ENCODE assay signal across 8 mouse cellular contexts in genomic region chr19:46369204-46369603, GRCm38 (mm10). TPM values are rescaled to one million over a fixed set of nuclear protein-coding genes. Genes with fewer than 3 reads are reported as not detected.
DNase-seq lines count a peak whose midpoint lies in the region; ATAC-seq and TF ChIP-seq lines count a peak whose summit lies in the region.

No protein-coding gene starts in this region.

- DNase-seq in forebrain, embryonic 14.5 days (ENCODE audit: low spot score): peak; percentile 46
- DNase-seq in ES-CJ7 (ENCODE audit: low read depth, low spot score): peak; percentile 30
- peak; percentile 59 for DNase-seq in cerebellum, adult 8-10 months
- peak; percentile 80 for DNase-seq in heart, adult 18-20 months
- peak; percentile 74 for DNase-seq in lung, embryonic 14.5 days
- DNase-seq in right cerebral cortex, postnatal 36 days (ENCODE audit: low spot score in 2 of 2): peak; percentile 47 to 54

- H3K4me1 ChIP-seq in forebrain, embryonic 14.5 days (ENCODE audit: control insufficient read depth, insufficient read depth, low read length): no peaks in the 10 kb centered on the region
- H3K4me1 ChIP-seq in forebrain, embryonic 15.5 days: peaks cover under 1% of the 10 kb centered on the region; the same call in 1 of the 2 replicates
- H3K4me1 ChIP-seq in kidney, embryonic 14.5 days (ENCODE audit: control insufficient read depth, insufficient read depth, low read length): no peaks in the 10 kb centered on the region
- no peaks in the 10 kb centered on the region for H3K4me1 ChIP-seq in lung, embryonic 14.5 days (ENCODE audit: insufficient read depth)

- H3K9me3 ChIP-seq in forebrain, embryonic 14.5 days (replicated peaks; ENCODE audit: control insufficient read depth, low read length): no peaks in the 10 kb centered on the region
- no peaks in the 10 kb centered on the region for H3K9me3 ChIP-seq in forebrain, embryonic 15.5 days
- no peaks in the 10 kb centered on the region for H3K9me3 ChIP-seq in kidney, embryonic 14.5 days (ENCODE audit: control insufficient read depth, low read length)
- no peaks in the 10 kb centered on the region for H3K9me3 ChIP-seq in lung, embryonic 14.5 days (ENCODE audit: low read depth, low read length)

- no peaks in the 10 kb centered on the region; the same call in 1 of the 2 replicates for H3K36me3 ChIP-seq in forebrain, embryonic 14.5 days (ENCODE audit: control insufficient read depth, insufficient read depth, low read length)
- H3K36me3 ChIP-seq in forebrain, embryonic 15.5 days: no peaks in the 10 kb centered on the region
- H3K36me3 ChIP-seq in kidney, embryonic 14.5 days (ENCODE audit: control insufficient read depth, insufficient read depth, low read length): no peaks in the 10 kb centered on the region
- no peaks in the 10 kb centered on the region for H3K36me3 ChIP-seq in lung, embryonic 14.5 days (ENCODE audit: insufficient read depth)

- H3K27me3 ChIP-seq in forebrain, embryonic 14.5 days (replicated peaks; ENCODE audit: control insufficient read depth, insufficient read depth, low read length): no peaks in the 10 kb centered on the region
- H3K27me3 ChIP-seq in forebrain, embryonic 15.5 days: no peaks in the 10 kb centered on the region
- H3K27me3 ChIP-seq in kidney, embryonic 14.5 days (ENCODE audit: control insufficient read depth, insufficient read depth, low read length): no peaks in the 10 kb centered on the region
- H3K27me3 ChIP-seq in lung, embryonic 14.5 days (ENCODE audit: insufficient read depth, low read length): no peaks in the 10 kb centered on the region

- no peak overlapping the region for H3K27ac ChIP-seq in forebrain, embryonic 14.5 days (ENCODE audit: low read depth, low read length)
- H3K27ac ChIP-seq in forebrain, embryonic 15.5 days (replicated peaks): no peak overlapping the region
- no peak overlapping the region for H3K27ac ChIP-seq in kidney, embryonic 14.5 days (ENCODE audit: low read depth, low read length)
- H3K27ac ChIP-seq in lung, embryonic 14.5 days (ENCODE audit: low read depth): no peak overlapping the region

- 36% methylated on average over 4 of the region's 4 CpGs for WGBS in forebrain, embryonic 14.5 days
- WGBS in forebrain, embryonic 15.5 days: 30% methylated on average over 4 of the region's 4 CpGs
- WGBS in kidney, embryonic 14.5 days: 8% methylated on average over 4 of the region's 4 CpGs
- 24% methylated on average over 4 of the region's 4 CpGs for WGBS in lung, embryonic 14.5 days

- H3K4me2 ChIP-seq in forebrain, embryonic 14.5 days (ENCODE audit: low read length): no peak overlapping the region
- no peak overlapping the region for H3K4me2 ChIP-seq in forebrain, embryonic 15.5 days (replicated peaks)
- H3K4me2 ChIP-seq in kidney, embryonic 14.5 days (replicated peaks; ENCODE audit: low read depth, low read length): no peak overlapping the region
- H3K4me2 ChIP-seq in lung, embryonic 14.5 days: no peak overlapping the region

- H3K9ac ChIP-seq in forebrain, embryonic 14.5 days (ENCODE audit: low read length): no peak overlapping the region
- no peak overlapping the region for H3K9ac ChIP-seq in forebrain, embryonic 15.5 days (replicated peaks)
- no peak overlapping the region for H3K9ac ChIP-seq in kidney, embryonic 14.5 days (ENCODE audit: low read depth, low read length)
- H3K9ac ChIP-seq in lung, embryonic 14.5 days: no peak overlapping the region

- H3K4me3 ChIP-seq in forebrain, embryonic 14.5 days (ENCODE audit: low read depth, low read length): no peak overlapping the region
- H3K4me3 ChIP-seq in forebrain, embryonic 15.5 days: no peak overlapping the region
- no peak overlapping the region for H3K4me3 ChIP-seq in kidney, embryonic 14.5 days (ENCODE audit: low read length)
- H3K4me3 ChIP-seq in lung, embryonic 14.5 days (ENCODE audit: low read depth, low read length): no peak overlapping the region

- TF ChIP-seq CTCF in lung, embryonic 14.5 days (IDR thresholded peaks at IDR 0.05; ENCODE audit: low read depth): peak; percentile 65

- ATAC-seq in forebrain, embryonic 14.5 days: no peak
- no peak for ATAC-seq in forebrain, embryonic 15.5 days (replicated peaks)
- peak; percentile 80; the same call in 1 of the 2 replicates for ATAC-seq in kidney, embryonic 14.5 days (ENCODE audit: low FRiP score, low TSS enrichment)
- no peak for ATAC-seq in lung, embryonic 14.5 days (ENCODE audit: insufficient read depth)

RNA-seq across cellular contexts. Expression of gene 2310034G01Rik, which starts 19.1 kb away (rescaled TPM):
- polyA plus RNA-seq in forebrain, embryonic 14.5 days (2014; fragmentation: Nextera tagmentation; extraction: Ambion mirVana): 1.8 and 2.2 TPM in 2 replicates
- 2.5 and 2.6 TPM in 2 replicates for polyA plus RNA-seq in forebrain, embryonic 15.5 days (2015; fragmentation: Nextera tagmentation; extraction: Ambion mirVana)
- total RNA-seq in heart, adult 18-20 months (2021): under 1 TPM; 0.69 TPM
- polyA plus RNA-seq in kidney, embryonic 14.5 days (2014; fragmentation: Nextera tagmentation; extraction: Ambion mirVana): 2.7 and 3.5 TPM in 2 replicates
- polyA plus RNA-seq in lung, embryonic 14.5 days (2014; fragmentation: Nextera tagmentation; extraction: Ambion mirVana): 1.1 and 1.3 TPM in 2 replicates

RNA-seq across cellular contexts. Expression of gene Actr1a, which starts 26.3 kb away (rescaled TPM):
- 402 and 428 TPM in 2 replicates for polyA plus RNA-seq in forebrain, embryonic 14.5 days (2014; fragmentation: Nextera tagmentation; extraction: Ambion mirVana)
- 374 and 380 TPM in 2 replicates for polyA plus RNA-seq in forebrain, embryonic 15.5 days (2015; fragmentation: Nextera tagmentation; extraction: Ambion mirVana)
- 10 to 100 TPM; 86.6 to 89.7 TPM for total RNA-seq in heart, adult 18-20 months (2021)
- 78.5 and 134 TPM in 2 replicates for polyA plus RNA-seq in kidney, embryonic 14.5 days (2014; fragmentation: Nextera tagmentation; extraction: Ambion mirVana)
- polyA plus RNA-seq in lung, embryonic 14.5 days (2014; fragmentation: Nextera tagmentation; extraction: Ambion mirVana): 148 and 149 TPM in 2 replicates

RNA-seq across cellular contexts. Expression of gene Sufu, which starts 27.5 kb away (rescaled TPM):
- 21.8 and 27.8 TPM in 2 replicates for polyA plus RNA-seq in forebrain, embryonic 14.5 days (2014; fragmentation: Nextera tagmentation; extraction: Ambion mirVana)
- polyA plus RNA-seq in forebrain, embryonic 15.5 days (2015; fragmentation: Nextera tagmentation; extraction: Ambion mirVana): 28.9 and 30.5 TPM in 2 replicates
- total RNA-seq in heart, adult 18-20 months (2021): 10 to 100 TPM; 10.1 to 11.6 TPM
- polyA plus RNA-seq in kidney, embryonic 14.5 days (2014; fragmentation: Nextera tagmentation; extraction: Ambion mirVana): 28.1 and 48.8 TPM in 2 replicates
- 41.3 and 47.5 TPM in 2 replicates for polyA plus RNA-seq in lung, embryonic 14.5 days (2014; fragmentation: Nextera tagmentation; extraction: Ambion mirVana)

RNA-seq across cellular contexts. Expression of gene Mfsd13a, which starts 28.3 kb away (rescaled TPM):
- 7.2 TPM in 2 replicates for polyA plus RNA-seq in forebrain, embryonic 14.5 days (2014; fragmentation: Nextera tagmentation; extraction: Ambion mirVana)
- 8.7 and 9.3 TPM in 2 replicates for polyA plus RNA-seq in forebrain, embryonic 15.5 days (2015; fragmentation: Nextera tagmentation; extraction: Ambion mirVana)
- total RNA-seq in heart, adult 18-20 months (2021): 1 to 10 TPM; 3.7 to 4.0 TPM
- 7.9 and 10.8 TPM in 2 replicates for polyA plus RNA-seq in kidney, embryonic 14.5 days (2014; fragmentation: Nextera tagmentation; extraction: Ambion mirVana)
- 9.9 and 11.6 TPM in 2 replicates for polyA plus RNA-seq in lung, embryonic 14.5 days (2014; fragmentation: Nextera tagmentation; extraction: Ambion mirVana)

RNA-seq across cellular contexts. Expression of gene Cuedc2, which starts 30.7 kb away (rescaled TPM):
- 402 and 405 TPM in 2 replicates for polyA plus RNA-seq in forebrain, embryonic 14.5 days (2014; fragmentation: Nextera tagmentation; extraction: Ambion mirVana)
- polyA plus RNA-seq in forebrain, embryonic 15.5 days (2015; fragmentation: Nextera tagmentation; extraction: Ambion mirVana): 351 and 362 TPM in 2 replicates
- total RNA-seq in heart, adult 18-20 months (2021): 10 to 100 TPM; 91.4 to 92.1 TPM
- polyA plus RNA-seq in kidney, embryonic 14.5 days (2014; fragmentation: Nextera tagmentation; extraction: Ambion mirVana): 164 and 165 TPM in 2 replicates
- polyA plus RNA-seq in lung, embryonic 14.5 days (2014; fragmentation: Nextera tagmentation; extraction: Ambion mirVana): 132 and 145 TPM in 2 replicates

Comparison
In these comparisons a context has a peak if more than half of its experiments do, and no peak if none do; other contexts are left out.
1. DNase-seq: peak in every context shown above with its lines; median percentile 80 in heart, adult 18-20 months; 74 in lung, embryonic 14.5 days; 59 in cerebellum, adult 8-10 months; 50 in right cerebral cortex, postnatal 36 days; 46 in forebrain, embryonic 14.5 days; 30 in ES-CJ7.